Mouse (Mus musculus) testis, adult 2 months (tissue): ENCODE data around the gene Grap2.

Experiments used
- CTCF ChIP-seq: fragments of 200-500 bp; IDR thresholded peaks from 2 replicates; pipeline ENCODE4 v1.5.1; 2012; ENCODE audit warnings: low read depth, mild to moderate bottlenecking, inconsistent platforms, low read length, moderate library complexity; ENCODE audit not compliant: control insufficient read depth, insufficient read depth, insufficient replicate concordance
- POLR2A ChIP-seq: fragments of 200-500 bp; IDR thresholded peaks from 2 replicates; pipeline ENCODE4 v1.6.1; 2012; ENCODE audit warnings: low read depth, mild to moderate bottlenecking, inconsistent platforms, low read length, moderate library complexity; ENCODE audit not compliant: control insufficient read depth

GRCm38 (mm10) chr15:80682343-80682742 is 109.9 kb downstream of the Grap2 start:
- TF ChIP-seq CTCF = no peak
- no peak for TF ChIP-seq POLR2A
